Mouse (Mus musculus) ES-Bruce4 (cell line): ENCODE data around the gene Meig1.

Source experiments
- CTCF ChIP-seq: IDR thresholded peaks from one replicate; pipeline ENCODE4 v1.8.1; 2011; ENCODE audit warnings: low read depth, low read length
- POLR2A ChIP-seq: IDR thresholded peaks from one replicate; pipeline ENCODE4 v1.8.1; 2011; ENCODE audit warnings: low read length; ENCODE audit not compliant: insufficient read depth

GRCm38 (mm10) chr2:3422548-3422947 lies at the start of gene Meig1:
- TF ChIP-seq CTCF (no peak), POLR2A (no peak)
